Mouse (Mus musculus) G1E (cell line): ENCODE results near the gene Dnah11.

ENCODE experiments used
- CTCF ChIP-seq: IDR thresholded peaks from 2 replicates; pipeline ENCODE4 v1.5.1; 2012; ENCODE audit warnings: low read depth, low read length, inconsistent platforms, mixed read lengths
- GATA1 ChIP-seq: IDR thresholded peaks from 2 replicates; pipeline ENCODE4 v1.6.1; 2012; ENCODE audit warnings: borderline replicate concordance, low read length, inconsistent platforms, mixed read lengths
- GATA2 ChIP-seq: IDR thresholded peaks from 2 replicates; pipeline ENCODE4 v1.6.1; 2012; ENCODE audit warnings: low read depth, low read length, inconsistent platforms, borderline replicate concordance
- TAL1 ChIP-seq: conservative IDR thresholded peaks from 2 replicates; pipeline ENCODE4 v1.6.1; 2012; ENCODE audit warnings: low read depth, low read length, inconsistent platforms, mixed read lengths

GRCm38 (mm10) chr12:118187663-118188062 is 11.2 kb downstream of the Dnah11 start:
- TF ChIP-seq CTCF (no peak), TAL1 (no peak), GATA2 (no peak), GATA1 (no peak)
